Mouse (Mus musculus): ENCODE measurements around the gene Ap1m2.
"Not testable (repeated sequence)": the region's sequence is repeated elsewhere in the genome, so short reads cannot be mapped to it uniquely, and the experiment has no call there.

Gene Ap1m2

DNA sequence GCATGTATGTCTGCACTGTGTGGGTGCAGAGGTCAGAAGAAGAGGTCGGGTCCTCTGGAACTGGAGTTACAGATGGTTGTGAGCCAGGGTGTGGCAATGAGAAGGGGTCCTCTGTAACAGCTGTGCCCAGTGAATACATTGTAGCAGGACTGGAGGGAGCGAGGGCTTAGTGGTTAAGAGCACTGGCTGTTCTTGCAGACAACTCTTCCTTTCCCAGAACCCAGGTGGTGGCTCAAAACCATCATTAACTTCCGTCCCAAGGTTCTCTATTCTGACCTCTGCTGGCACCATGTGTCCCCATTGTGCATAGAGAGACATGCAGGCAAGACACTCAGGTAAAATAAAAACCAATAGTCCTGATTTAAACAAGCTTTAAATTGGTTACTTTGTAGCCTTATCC is 15.4 kb upstream of the Ap1m2 start:
- no peak for ATAC-seq (ENCODE audit: low TSS enrichment)

DNA sequence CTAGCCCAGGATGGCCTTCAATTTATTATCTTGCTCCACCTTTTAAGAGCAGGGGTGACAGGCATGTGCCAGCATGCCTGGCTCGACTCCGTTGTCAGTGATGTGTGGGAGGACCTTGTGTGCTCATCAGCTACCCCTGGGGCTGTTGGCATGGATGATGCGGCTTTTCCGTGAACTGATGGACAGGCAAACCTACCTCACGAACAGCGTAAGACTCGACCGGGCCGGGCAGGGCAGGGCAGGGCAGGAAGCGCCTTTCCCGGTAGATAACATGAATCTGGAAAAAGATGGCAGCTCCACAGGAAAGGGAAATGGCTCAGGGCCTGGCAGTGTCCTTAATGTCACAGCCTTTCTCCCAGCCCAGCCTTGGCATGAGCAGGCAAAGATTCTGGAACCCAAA is 12.1 kb upstream of the Ap1m2 start:
- ATAC-seq (ENCODE audit: low TSS enrichment) = no peak

DNA sequence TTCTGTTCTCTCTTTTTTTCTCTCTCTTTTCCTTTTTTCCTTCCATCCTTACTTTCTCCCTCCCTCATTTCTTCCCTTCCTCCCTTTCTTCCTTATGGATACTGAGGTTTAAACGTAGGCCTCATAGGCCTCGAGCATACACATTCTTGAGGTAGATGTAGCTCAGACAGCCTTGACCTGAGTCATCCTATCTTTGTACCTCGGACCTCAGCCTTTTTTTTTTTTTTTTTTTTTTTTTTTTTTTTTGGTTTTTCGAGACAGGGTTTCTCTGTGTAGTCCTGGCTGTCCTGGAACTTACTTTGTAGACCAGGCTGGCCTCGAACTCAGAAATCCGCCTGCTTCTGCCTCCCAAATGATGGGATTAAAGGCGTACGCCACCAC is 10.8 kb upstream of the Ap1m2 start:
- ATAC-seq (ENCODE audit: low TSS enrichment) = not testable (repeated sequence)

DNA sequence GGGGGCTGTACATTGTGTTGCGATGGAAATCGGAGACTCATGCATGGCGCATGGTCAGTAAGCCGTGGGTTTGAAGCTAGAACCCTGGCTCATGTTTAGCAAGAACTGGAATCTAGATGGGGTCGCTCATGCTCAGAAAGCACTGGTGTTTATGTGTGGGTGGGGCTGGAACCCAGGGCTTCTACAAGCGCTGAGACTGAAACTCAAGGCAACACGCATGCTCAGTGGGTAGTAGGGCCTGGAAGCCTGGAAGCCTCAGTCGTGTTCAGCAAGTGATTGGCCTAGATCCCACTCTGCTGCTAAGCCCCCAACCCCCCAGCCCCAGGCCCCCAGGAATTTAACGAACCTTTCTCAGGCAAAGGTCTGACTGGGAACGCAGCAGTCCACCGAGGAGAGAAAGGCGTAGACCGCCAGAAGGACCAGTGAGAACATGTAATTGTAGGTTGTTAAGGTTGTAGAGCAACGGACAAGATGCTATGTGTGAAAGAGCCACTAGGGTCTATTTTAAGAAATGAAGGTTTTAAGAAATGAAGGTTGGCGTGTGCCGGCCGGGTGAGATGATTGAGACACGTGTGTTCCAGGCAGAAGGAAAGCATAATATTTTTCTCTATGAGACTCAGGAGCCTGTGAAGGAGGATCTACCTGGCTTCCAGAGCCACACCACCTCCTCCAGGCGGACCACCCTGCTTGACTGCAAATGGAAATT is 10.2 kb upstream of the Ap1m2 start:
- 0 out of 2 replicates have a peak, but pooled peaks have one; percentile 48 for ATAC-seq (ENCODE audit: low TSS enrichment)

DNA sequence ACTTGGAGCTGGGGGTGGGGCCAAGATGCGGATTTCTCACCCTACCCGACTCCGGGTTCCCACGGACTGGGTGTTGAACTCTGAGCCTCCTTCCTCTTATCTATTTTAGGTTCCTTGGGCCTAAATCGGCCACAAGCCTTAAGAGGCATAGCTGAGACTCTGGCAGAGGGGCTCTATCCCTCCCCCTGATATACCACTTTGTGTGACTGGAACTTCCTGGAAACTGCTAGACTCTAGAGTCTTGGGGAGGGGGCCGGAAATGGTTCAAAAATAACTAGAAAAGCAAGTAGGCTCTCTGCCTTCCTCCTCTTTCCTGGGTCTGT is 9.3 kb upstream of the Ap1m2 start:
- ATAC-seq (ENCODE audit: low TSS enrichment) = no peak

DNA sequence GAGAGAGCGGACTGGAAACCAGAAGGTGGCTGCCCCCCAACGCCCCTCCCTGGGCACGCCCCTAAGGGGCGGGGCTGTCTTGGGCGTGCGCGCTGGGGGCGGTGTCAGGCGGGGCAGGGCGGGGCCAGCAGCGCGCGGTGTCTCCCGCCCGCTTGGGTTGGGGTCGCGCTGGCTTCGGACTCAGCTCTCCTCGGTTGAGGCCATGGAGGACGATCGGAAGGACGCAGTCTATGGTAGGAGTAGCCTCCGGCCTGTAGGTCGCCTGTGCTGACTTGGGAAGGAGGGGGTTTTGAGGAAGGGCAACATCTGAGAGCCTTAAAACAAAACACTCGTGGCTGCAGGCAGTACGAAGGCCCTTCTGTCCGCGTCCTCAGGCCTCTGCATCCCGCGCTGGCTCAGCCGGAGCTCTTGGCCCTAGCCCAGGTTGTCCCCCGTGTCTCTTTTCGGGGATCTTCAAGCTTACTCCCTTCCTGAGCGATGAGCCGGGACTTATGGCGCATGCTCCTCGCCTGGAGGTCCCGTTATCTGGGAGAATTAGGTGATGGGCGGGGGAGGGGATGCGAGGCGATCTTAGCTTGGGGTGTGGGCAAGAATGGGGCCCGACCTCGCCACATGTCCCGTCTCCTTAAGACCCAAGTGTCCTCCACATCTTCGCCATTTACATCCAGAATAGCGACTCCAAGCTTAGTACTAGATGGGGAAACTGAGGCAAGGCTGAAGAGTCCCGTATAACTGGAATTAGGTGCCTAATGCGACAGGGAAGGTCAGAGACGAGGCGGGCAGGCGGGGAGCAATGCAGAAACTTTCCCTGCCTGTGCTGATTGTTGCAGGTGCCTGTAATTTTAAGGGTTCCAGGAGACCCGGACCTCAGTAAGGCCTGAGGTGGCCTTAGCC is 8.7 kb upstream of the Ap1m2 start, which contains the start of gene Slc44a2:
Slc44a2 (plus strand) TSS at position 80 of the 894 bp plus-strand sequence.
- ATAC-seq (ENCODE audit: low TSS enrichment) = peak; percentile 73

DNA sequence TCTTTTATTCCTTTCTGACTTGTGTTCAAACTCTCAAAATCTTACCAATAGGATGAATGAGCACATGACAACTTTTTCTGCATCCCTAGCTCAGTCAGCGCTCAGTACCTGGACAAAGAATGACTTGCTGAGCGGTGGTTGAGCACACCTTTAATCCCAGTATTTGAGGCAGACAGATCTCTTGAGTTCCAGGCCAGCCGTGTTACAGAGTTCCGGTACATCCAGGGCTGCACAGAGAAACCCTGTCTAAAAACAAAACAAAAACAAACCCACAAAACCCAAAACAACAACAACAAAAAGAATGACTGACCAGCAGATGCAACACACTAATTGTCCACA is 8.1 kb upstream of the Ap1m2 start:
- ATAC-seq (ENCODE audit: low TSS enrichment) = no peak

DNA sequence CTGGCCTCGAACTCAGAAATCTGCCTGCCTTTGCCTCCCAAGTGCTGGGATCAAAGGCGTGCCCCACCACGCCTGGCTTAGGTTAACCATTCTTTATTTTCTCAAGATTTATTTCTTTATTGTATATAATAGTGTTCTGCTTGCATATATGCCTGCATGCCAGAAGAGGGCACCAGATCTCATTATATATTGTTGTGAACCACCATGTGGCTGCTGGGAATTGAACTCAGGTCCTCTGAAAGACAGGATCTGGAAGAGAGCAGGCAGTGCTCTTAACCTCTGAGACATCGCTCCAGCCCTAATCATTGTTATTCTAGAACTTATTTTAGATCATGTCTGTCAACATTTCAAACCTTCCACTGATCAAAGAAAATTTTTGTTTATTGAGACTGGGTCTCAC is 7.4 kb upstream of the Ap1m2 start:
- ATAC-seq (ENCODE audit: low TSS enrichment) = no peak

DNA sequence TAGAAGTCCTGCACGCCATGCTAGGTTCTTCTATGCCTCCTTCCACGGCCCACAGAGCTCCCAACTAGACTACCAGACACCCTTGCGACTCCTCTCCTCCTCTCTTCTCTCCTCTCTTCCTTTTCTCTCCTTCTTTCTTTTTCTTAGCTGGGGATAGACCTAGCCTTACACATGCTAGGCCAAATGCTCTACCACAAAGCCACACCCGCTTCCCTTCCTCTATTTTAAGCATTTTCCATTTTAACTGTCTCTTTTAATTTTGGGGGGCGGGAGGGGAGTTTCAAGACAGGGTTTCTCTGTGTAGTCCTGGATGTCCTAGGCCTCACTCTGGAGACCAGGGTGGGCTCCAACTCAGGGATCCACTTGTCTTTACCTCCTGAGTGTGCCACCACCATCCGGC is 6.7 kb upstream of the Ap1m2 start:
- ATAC-seq (ENCODE audit: low TSS enrichment) = no peak

DNA sequence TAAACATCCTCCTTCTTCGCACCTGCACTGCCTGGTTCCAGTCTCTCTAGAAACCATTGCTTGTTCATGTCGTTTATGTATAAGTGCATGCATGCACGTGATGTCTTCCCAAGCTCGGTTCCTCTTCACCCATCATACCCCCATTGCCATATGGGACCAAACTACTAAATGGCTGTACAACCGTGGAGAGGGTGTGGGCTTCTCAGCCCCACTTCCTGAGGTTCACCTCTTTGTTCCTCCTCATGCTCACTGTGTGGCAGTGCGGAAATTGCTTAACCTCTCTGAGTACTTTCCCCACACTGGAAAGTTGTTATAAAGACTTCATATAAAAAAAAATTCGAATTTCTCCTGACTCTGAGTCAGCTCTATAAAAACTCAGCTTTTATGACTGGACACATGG is 4.6 kb upstream of the Ap1m2 start:
- no peak for ATAC-seq (ENCODE audit: low TSS enrichment)

DNA sequence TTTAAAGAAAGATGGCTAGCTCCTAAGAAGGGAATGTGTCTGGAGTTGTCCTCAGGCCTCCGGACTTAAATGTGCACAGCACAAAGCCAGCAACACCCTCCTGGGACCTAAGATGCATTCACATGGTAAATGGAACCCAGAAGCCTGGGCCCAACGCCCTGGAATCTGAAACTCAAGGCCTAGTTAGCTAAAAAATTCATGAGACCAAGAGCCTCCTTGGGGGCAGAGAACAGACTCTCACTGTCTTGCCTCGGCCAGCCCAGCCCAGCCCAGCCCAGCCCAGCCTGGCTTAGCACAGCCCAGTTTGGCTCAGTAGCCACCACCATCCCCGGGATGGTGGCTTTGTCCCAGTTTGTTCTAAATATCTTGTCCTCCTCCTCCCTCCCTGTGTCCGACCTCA is 3.3 kb upstream of the Ap1m2 start:
- peak; percentile 53; the same call in 1 of the 2 replicates for ATAC-seq (ENCODE audit: low TSS enrichment)

DNA sequence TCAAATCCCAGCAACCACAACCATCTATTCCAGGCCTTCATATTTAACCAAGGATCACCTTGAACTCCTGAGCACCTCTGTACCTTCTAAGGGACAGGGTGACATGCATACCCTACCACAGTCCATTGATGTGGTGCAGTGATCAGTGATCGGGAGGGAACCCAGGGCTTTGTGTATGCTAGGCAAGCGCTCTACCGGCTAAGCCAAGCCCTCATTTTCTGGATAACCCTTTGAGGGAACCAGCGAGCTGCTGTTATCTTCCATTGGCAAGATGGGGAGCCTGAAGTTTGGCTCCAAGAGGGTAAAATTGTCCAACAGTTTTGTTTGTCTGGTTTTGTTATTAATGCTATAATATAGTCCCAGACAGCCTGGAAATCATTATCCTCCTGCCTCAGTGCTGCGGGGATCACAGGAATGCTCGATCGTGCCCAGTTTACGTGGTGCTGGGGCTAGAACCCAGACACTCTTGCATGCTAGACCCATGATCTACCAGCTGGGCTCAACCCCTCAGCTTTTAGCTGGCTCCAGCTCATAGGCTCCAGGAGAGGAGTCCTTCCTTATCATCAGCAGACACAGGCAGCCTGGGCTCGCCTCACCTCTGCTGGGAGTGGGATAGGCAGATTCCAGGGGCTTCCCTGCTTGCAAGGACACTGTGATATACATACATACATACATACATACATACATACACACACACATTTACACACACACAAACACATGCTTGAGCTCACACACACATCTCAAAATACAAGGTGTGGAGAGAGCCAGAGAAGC is 2.4 kb upstream of the Ap1m2 start:
- ATAC-seq (ENCODE audit: low TSS enrichment) = no peak

DNA sequence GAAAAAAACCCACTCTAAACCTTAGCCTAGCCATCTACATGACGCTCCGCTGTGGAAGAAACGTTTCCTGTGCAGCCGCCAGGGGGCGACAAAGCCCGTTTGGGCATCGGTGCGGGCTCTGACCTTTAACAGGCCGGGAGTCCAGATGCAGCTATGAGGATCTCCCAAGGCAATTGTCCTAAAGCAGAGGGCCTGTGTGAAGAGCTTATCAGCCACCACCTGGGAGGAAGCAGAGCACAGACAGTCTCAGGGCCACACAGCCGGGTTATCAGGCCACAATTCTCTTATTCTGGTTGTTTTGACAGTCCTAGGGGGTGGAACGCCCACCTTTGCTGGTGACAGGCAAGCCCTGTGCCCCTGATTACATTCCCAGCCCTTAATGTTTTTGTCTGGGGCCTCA is 1.3 kb upstream of the Ap1m2 start:
- peak; percentile 60; the same call in 1 of the 2 replicates for ATAC-seq (ENCODE audit: low TSS enrichment)

DNA sequence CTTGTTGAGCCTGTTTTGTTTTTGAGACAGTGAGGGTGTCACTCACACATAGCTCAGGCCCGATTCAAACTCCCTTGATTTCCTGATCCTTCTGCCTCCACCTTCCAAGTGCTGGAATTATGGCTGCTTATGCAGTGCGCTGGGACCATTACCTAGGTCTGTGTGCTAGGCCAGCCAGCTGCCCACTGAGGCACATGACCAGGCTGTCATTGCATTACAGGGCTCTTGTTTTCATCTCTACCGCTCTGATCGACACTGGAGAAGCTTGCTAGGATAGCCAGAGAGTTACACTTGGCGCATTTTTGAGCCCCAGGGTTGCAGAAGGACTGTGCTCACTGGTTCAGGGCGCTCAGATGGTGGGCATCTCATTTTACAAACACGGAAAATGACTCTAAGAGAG is 442 bp downstream of the Ap1m2 start:
- no peak for ATAC-seq (ENCODE audit: low TSS enrichment)

DNA sequence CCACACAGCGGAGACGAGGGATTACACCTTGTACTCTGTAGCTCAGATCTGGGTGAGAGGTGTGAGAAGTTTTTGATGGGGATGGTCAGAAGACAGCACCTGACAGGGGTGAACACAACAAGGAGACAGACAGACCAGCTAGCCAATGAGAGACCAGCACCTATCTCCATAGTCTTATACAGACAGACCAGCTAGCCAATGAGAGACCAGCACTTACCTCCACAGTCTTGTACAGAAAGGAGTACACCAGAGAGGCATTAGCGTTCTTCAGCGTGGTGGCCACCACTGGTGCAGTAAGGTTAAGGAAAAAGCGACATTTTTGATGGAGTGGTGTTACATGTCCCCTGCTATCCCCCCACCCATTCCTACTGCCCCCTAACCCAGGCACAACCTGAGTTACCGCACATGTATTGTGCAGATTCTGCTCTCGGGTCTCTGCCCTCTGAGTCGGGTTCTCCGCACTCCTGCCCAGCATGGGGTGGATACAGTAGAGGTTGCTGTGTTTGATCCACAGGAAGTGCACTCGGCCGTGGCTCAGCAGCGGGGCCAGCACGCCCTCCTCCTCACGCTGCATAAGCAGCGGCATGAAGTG is 2.9 kb downstream of the Ap1m2 start:
- peak; percentile 41; the same call in 1 of the 2 replicates for ATAC-seq (ENCODE audit: low TSS enrichment)

DNA sequence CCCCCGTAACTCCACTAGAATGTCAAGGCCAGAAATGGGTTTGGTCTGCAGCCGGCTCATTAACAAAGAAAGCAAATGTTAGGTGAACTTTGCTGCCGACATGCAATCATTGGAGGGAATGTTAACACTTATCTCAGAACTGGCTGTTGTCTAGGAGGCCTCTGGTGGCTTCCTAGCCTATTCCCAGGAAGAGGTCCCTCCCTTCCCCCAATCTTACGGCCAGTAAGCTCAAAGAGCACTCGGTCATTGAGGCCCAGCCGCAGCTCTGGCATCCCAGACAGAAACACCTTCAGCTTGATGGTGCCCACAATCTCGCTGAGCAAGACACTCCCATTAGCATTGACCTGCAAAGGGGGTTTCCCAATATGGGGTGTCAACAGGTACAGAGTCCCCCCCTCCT is 7.1 kb downstream of the Ap1m2 start:
- no peak for ATAC-seq (ENCODE audit: low TSS enrichment)

DNA sequence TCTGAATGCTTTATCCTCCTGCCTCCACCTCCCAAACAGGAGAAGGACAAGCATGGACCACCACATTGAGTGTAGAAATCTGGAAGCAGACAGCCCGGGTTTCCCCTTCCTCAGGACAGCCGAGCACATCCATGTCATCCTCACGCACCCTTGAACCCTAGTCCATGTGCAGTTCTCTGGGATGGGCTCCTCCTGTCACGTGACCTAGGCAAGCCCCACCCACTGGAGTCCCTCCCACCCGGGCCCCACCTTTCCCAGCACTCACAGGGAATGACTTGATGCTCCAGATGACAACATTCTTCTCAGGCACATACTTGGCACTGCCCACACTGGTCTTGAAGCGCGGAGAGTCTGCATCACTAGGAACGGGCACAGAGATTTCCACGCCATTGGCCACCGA is 13.1 kb downstream of the Ap1m2 start:
- ATAC-seq (ENCODE audit: low TSS enrichment) = no peak

DNA sequence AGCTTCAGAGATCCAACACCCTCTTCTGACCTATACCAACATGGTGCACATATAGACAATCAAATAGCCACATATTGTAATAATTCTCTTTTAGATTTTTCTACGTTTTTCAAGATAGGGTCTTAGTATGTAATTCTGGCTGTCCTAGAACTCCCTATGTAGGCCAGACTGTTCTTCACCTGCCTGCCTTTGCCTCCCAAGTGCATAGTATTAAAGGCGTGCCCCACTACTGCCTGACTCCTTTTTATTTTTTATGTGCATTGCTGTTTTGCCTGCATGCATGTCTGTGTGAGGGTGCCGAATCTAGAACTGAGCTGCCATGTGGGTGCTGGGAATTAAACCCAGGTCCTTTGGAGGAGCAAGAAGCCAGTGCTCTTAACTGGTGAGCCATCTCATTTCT is 19.9 kb downstream of the Ap1m2 start:
- ATAC-seq (ENCODE audit: low TSS enrichment) = no peak

DNA sequence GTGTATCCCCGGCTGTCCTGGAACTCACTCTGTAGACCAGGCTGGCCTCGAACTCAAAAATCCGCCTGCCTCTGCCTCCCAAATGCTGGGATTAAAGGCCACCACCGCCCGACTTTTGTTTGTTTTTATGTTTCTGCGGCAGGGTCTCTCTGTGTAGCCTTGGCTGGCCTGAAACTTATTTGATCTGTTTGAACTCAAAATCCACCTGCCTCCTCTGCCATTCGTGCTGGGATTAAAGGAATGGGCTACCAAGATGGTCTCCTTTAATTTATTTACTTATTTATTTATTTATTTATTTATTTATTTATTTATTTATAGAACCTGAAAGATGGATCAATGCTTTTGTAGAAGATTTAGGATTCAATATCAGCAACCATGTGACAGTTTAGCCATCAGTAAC is 20.3 kb downstream of the Ap1m2 start:
- ATAC-seq (ENCODE audit: low TSS enrichment) = not testable (repeated sequence)

DNA sequence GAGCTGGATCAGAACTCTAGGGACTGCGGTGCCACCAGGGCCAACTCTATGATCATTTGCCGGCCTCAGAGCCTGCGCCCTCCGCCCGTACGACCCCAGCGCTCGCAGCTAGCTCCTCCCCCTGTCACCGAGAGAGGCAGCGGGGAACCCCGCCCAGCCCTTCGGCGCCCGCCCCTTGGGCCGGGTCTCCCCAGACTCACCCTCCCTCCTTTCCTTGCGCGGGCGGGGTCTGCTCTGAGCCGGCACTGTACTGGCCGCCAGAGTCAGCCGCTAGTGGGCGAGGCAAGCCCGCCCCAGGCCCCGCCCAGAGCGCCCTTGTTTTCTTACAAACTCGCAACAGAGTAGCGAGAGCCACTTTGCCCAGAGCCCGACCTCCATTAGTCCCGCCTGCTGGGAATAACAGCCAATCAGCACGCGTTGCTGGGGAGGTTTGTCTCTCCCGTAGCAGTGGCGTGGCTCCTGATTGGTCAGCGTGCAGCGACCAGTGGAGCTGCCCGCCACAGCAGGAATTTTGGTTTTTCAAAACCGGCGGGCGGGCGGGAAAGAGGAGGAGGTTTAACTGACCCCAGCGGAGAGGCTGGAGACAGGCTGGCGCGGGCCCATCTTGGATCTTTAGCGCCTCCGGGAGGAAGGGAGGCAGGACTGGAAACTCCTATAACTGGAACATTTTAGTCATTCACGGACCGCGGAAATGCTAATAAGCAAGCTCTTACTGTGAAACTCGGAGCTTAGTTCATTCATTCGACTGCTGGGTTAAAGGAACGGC is 20.9 kb downstream of the Ap1m2 start, which contains the start of gene Cdkn2d:
Cdkn2d (minus strand) TSS at position 386 of the 766 bp plus-strand sequence.
- ATAC-seq (ENCODE audit: low TSS enrichment) = peak; percentile 85

DNA sequence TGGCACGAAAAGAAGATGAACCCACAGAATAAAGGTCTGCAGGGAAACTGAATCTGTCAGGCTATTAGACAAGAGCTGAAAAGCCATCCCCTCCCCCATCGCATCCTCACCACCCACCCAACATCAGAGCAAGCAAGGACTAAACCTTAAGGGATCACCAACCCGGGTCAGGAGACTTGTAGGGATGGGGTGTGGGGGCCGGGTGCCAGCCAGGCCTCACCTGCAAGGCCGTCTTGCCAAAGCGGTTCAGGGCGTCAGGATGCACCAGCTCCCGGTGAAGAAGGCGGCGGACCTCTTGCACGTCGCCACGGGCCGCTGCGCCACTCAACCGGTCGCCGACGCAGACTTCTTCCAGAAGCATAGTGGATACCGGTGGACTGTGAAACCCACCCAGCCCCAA is 21.5 kb downstream of the Ap1m2 start:
- ATAC-seq (ENCODE audit: low TSS enrichment) = no peak

DNA sequence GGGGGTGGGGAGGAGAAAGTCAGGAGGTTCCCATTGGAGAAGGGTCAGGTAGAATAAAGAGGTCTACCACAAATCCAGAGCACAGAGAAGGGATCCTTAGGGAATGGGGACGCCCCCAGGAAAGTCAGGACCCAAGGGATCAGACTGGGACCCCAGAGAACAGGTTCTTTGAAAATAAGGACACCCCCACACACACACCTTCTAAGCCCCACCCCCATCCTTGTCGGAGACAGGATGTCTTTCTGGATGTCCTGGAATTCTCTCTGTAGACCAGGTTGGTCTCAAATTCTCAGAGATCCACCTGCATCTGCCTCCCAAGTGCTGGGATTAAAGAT is 22.8 kb downstream of the Ap1m2 start:
- ATAC-seq (ENCODE audit: low TSS enrichment) = no peak
